Mouse (Mus musculus) thymus, adult 2 months (tissue): ENCODE results near the gene Sh3kbp1. TPM values are rescaled to one million over a fixed set of nuclear protein-coding genes. Genes with fewer than 3 reads are reported as not detected.

Experiments
- DNase-seq: peaks from one replicate; pipeline ENCODE4 v3.0.0; 2021
- H3K27ac ChIP-seq: fragments of 200-500 bp; 2 replicates; pipeline ENCODE4 v1.5.1; 2012; ENCODE audit warnings: low read length, control low read depth; ENCODE audit not compliant: control insufficient read depth, insufficient read depth
- H3K27me3 ChIP-seq: fragments of 200-500 bp; 2 replicates; pipeline ENCODE4 v1.6.1; 2012; ENCODE audit warnings: mild to moderate bottlenecking, low read length, moderate library complexity, mixed read lengths; ENCODE audit not compliant: control insufficient read depth, insufficient read depth
- H3K36me3 ChIP-seq: fragments of 200-500 bp; 2 replicates; pipeline ENCODE4 v1.6.1; 2012; ENCODE audit warnings: mild to moderate bottlenecking, low read length, moderate library complexity; ENCODE audit not compliant: control insufficient read depth, insufficient read depth
- H3K4me1 ChIP-seq: fragments of 200-500 bp; replicated peaks from 2 replicates; pipeline ENCODE4 v1.6.1; 2012; ENCODE audit warnings: low read length; ENCODE audit not compliant: control insufficient read depth, insufficient read depth
- H3K4me3 ChIP-seq: fragments of 200-500 bp; 2 replicates; pipeline ENCODE4 v1.5.1; 2012; ENCODE audit warnings: mild to moderate bottlenecking, low read length, control low read depth, moderate library complexity; ENCODE audit not compliant: control insufficient read depth, insufficient read depth
- CTCF ChIP-seq: fragments of 200-500 bp; IDR thresholded peaks from 2 replicates; pipeline ENCODE4 v1.5.1; 2012; ENCODE audit warnings: mild to moderate bottlenecking, control low read depth, low read length, moderate library complexity, borderline replicate concordance; ENCODE audit not compliant: control insufficient read depth, poor library complexity, insufficient read depth; ENCODE audit errors: extremely low read depth
- POLR2A ChIP-seq: fragments of 200-500 bp; IDR thresholded peaks from 2 replicates; pipeline ENCODE4 v1.6.1; 2012; ENCODE audit warnings: mild to moderate bottlenecking, low read length, control low read depth, moderate library complexity; ENCODE audit not compliant: control insufficient read depth, poor library complexity, insufficient read depth; ENCODE audit errors: extremely low read depth
- WGBS: fragments of 180-500 bp; shearing (Covaris S2); methylation state at CpG from one replicate; pipeline ENCODE4 v1.1.7; 2018; 5-methylcytosine and 5-hydroxymethylcytosine counted together
- polyA plus RNA-seq: library from polyadenylated mRNA; depleted of rRNA; stranded (reverse); fragments of >200 nt; gene quantifications from 2 replicates; pipeline ENCODE4 v1.2.3, GENCODE M21; 2012

Sh3kbp1 gene
- polyA plus RNA-seq, 1 experiment, result 114 TPM

GRCm38 (mm10) chrX:159744620-159745019, 117.5 kb downstream of the Sh3kbp1 start:
- TF ChIP-seq POLR2A (no peak), CTCF (no peak)
- WGBS, result 94% methylated on average over 3 of the region's 3 CpGs

GRCm38 (mm10) chrX:159751834-159752233, 124.8 kb downstream of the Sh3kbp1 start:
- no peak overlapping the region for H3K27ac ChIP-seq
- H3K4me3 ChIP-seq, result no peak overlapping the region
- no peak for TF ChIP-seq POLR2A
- TF ChIP-seq CTCF, result peak; percentile 28; the same call in 1 of the 2 replicates
- H3K36me3 ChIP-seq, result no peaks in the 10 kb centered on the region
- no peaks in the 10 kb centered on the region for H3K27me3 ChIP-seq
- WGBS, result 86% methylated on average over 1 of the region's 1 CpGs
- H3K4me1 ChIP-seq, result peaks cover 12% of the 10 kb centered on the region
- peak; percentile 34 for DNase-seq

More at GRCm38 (mm10) chrX:159744620-159745019, 117.5 kb downstream of the Sh3kbp1 start:
- no peak for DNase-seq
- H3K4me3 ChIP-seq, result no peak overlapping the region
- H3K4me1 ChIP-seq, result no peaks in the 10 kb centered on the region; the same call in 1 of the 2 replicates
- H3K27me3 ChIP-seq, result no peaks in the 10 kb centered on the region
- H3K27ac ChIP-seq, result no peak overlapping the region
- 0 out of 2 replicates have a peak, but pooled peaks cover 3% of the 10 kb centered on the region for H3K36me3 ChIP-seq

- Histone ChIP-seq H3K27me3 (no peaks in the 10 kb centered on the region), H3K27ac (no peak overlapping the region), H3K4me3 (no peak overlapping the region), H3K4me1 (peaks cover 17% of the 10 kb centered on the region), H3K36me3 (no peaks in the 10 kb centered on the region)
- no peak for TF ChIP-seq CTCF
- TF ChIP-seq POLR2A, result no peak
- DNase-seq, result no peak
These were observed 129.2 kb downstream of the Sh3kbp1 start for GRCm38 (mm10) chrX:159756261-159756660.

GRCm38 (mm10) chrX:159756901-159757821, 130.1 kb downstream of the Sh3kbp1 start:
- Histone ChIP-seq H3K27me3 (no peaks in the 10 kb centered on the region), H3K4me3 (no peak overlapping the region), H3K27ac (peak overlapping the region; percentile 100), H3K36me3 (no peaks in the 10 kb centered on the region), H3K4me1 (peaks cover 13% of the 10 kb centered on the region)
- no peak for TF ChIP-seq POLR2A
- no peak for TF ChIP-seq CTCF
- 30% methylated on average over 7 of the region's 7 CpGs for WGBS
- DNase-seq, result no peak

GRCm38 (mm10) chrX:159757854-159758540, 130.9 kb downstream of the Sh3kbp1 start:
- Histone ChIP-seq H3K27ac (peak overlapping the region; percentile 100), H3K36me3 (no peaks in the 10 kb centered on the region), H3K27me3 (no peaks in the 10 kb centered on the region), H3K4me1 (peaks cover 13% of the 10 kb centered on the region), H3K4me3 (no peak overlapping the region)
- 12% methylated on average over 5 of the region's 5 CpGs for WGBS
- DNase-seq, result peak; percentile 75
- peak; percentile 38; the same call in 1 of the 2 replicates for TF ChIP-seq POLR2A
- TF ChIP-seq CTCF, result no peak

- no peak for DNase-seq
- H3K27me3 ChIP-seq, result no peaks in the 10 kb centered on the region
- peaks cover 8% of the 10 kb centered on the region for H3K36me3 ChIP-seq
- H3K27ac ChIP-seq, result no peak overlapping the region
- H3K4me1 ChIP-seq, result peaks cover 2% of the 10 kb centered on the region
- H3K4me3 ChIP-seq, result no peak overlapping the region
- TF ChIP-seq POLR2A (no peak), CTCF (no peak)
- 83% methylated on average over 3 of the region's 3 CpGs for WGBS
These were observed 136.7 kb downstream of the Sh3kbp1 start for GRCm38 (mm10) chrX:159763801-159764200.
